Mouse (Mus musculus) lung, adult 2 months (tissue): ENCODE results near the gene Sh3tc1.

ENCODE experiments used
- CTCF ChIP-seq: fragments of 200-500 bp; IDR thresholded peaks from 2 replicates; pipeline ENCODE4 v1.5.1; 2011; ENCODE audit warnings: mild to moderate bottlenecking, low read length, control low read depth; ENCODE audit not compliant: insufficient read depth
- POLR2A ChIP-seq: fragments of 200-500 bp; IDR thresholded peaks from 2 replicates; pipeline ENCODE4 v1.6.1; 2011; ENCODE audit warnings: low read depth, mild to moderate bottlenecking, control low read depth, low read length, borderline replicate concordance; ENCODE audit errors: extremely low read depth

- TF ChIP-seq POLR2A (no peak), CTCF (no peak)
Measured at GRCm38 (mm10) chr5:35672581-35672980, 67.2 kb downstream of the Sh3tc1 start.
